Mouse (Mus musculus) heart, postnatal 14 days (tissue): ENCODE measurements at regions not wholly inside any gene's neighbourhood (a gene's known extent, or its start where the extent isn't known, plus 50 kb on each side); places are given as distances from the start of the nearest gene placed in this dataset.

Experiments
- DNase-seq, 2 experiments: peaks; one replicate each; pipeline ENCODE4 v3.0.0; 2021 to 2022
- intact Hi-C: fragments of 180-260 bp; cut with DNase I; formaldehyde crosslinking; loops from one replicate; pipeline ENCODE4 v1.15.1; 2025

- intact Hi-C loops: loop anchor here (5.0 kb wide), 1 partner anchor 102 kb away; no protein-coding TSS in a partner anchor
- DNase-seq: no peak
Observed at GRCm38 (mm10) chr12:109539046-109539445, 61.1 kb downstream of the Rtl1 start.

GRCm38 (mm10) chr12:109538641-109539040, 61.5 kb downstream of the Rtl1 start:
- intact Hi-C loops: loop anchor here (5.0 kb wide), 1 partner anchor 101 kb away; no protein-coding TSS in a partner anchor
- DNase-seq: no peak

DNA sequence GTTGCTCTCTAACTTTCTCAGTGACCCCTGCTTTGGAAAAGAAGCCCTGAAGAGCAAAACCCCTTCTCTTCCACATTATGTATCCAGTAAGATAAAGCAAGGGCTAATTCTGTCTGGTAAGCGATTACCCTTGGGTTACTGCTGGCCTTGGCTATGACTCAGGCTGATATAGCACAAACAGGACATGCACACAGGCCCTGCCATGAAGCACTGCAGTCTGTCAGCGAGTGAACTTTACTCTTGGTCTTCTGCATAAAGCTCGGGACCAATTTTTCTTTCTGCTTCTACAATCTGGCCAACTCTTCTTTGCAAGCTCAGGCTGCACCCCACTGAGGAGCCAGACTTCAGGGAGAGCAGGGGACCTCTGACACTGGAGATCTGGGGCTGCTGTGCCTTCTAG, 63.6 kb downstream of the Rtl1 start:
- intact Hi-C loops: loop anchor here (5.0 kb wide), 1 partner anchor 99 kb away; no protein-coding TSS in a partner anchor
- no peak for DNase-seq

GRCm38 (mm10) chr12:109532392-109532791, 67.7 kb downstream of the Rtl1 start:
- intact Hi-C loops: no loop called here
- no peak for DNase-seq

DNA sequence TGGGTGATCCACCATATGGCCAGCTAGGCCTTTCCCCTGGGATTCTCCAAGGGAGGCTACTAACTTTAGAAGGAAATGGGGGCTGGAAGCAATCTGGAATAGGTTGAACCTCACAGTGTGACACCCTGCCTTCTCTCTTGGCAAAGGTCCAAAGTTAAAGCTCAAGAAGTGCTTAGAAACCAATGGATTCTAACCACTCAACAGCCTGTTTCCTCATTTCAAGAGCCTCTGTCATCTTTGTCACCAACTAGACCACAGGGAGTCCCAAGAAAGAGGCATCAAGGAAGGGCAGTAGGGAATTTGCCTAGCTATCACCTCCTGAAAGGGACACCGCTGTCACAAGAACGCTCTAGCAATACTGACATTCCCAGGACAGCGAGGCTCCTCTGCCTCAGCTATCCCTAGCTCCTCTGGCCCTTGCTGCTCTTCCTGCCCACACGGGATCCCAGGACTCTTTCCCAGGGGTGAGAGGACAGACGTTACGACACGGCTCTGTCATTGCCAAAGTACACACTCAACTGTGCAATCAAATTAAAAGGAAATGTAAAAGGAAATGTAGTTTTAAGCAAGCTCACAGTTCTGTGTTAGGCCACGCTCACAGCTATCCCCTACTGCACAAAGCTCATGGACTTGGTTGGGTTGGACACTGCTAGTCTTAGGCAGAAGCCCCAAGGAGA, 68.6 kb downstream of the Rtl1 start:
- intact Hi-C loops: no loop called here
- no peak for DNase-seq

- intact Hi-C loops: no loop called here
- no peak for DNase-seq
Observed at GRCm38 (mm10) chr12:109530215-109531050, 69.7 kb downstream of the Rtl1 start.

DNA sequence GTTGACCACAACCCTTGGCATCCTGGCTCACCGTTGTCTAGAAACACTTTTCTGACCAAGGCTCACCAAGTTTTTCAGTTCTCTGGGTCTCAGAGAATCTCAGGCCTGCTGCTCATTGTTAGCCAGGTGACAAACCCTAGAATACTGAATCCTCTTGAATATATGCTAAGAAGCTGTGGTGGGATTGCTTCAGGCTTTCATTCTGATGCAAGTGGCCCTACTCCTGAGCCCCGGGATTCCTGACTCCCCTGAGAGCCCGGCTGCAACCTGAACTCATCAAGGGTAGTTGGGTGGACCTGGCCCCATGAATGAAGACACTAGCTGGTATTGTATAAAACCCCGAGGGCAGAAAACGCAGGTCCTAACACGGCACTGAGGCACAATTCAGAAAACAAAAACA, 70.6 kb downstream of the Rtl1 start:
- intact Hi-C loops: no loop called here
- DNase-seq: no peak

DNA sequence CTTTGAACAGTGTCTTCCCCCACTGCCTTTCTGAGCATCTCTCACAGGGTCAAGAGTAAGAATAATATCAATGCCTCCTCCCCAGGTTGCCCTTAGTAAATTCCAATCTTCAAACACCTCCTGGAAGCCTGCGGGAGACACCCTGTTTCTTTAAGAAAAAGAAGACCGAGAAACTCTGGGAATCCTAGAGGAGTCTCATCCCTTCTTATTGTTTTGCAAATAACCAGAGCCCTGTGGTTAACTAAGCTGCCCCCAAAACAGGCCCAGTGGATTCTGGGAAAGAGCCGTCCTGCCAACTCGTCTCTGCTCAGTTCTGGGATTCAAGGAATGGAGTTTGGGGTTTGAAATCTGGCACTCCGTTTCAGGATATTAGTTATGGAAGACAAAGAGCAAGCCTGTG, 71.2 kb downstream of the Rtl1 start:
- DNase-seq: no peak
- intact Hi-C loops: no loop called here

- intact Hi-C loops: no loop called here
- DNase-seq: peak in 1 of 2 experiments; percentile 40
Observed at GRCm38 (mm10) chr12:109528263-109528545, 71.9 kb downstream of the Rtl1 start.

DNA sequence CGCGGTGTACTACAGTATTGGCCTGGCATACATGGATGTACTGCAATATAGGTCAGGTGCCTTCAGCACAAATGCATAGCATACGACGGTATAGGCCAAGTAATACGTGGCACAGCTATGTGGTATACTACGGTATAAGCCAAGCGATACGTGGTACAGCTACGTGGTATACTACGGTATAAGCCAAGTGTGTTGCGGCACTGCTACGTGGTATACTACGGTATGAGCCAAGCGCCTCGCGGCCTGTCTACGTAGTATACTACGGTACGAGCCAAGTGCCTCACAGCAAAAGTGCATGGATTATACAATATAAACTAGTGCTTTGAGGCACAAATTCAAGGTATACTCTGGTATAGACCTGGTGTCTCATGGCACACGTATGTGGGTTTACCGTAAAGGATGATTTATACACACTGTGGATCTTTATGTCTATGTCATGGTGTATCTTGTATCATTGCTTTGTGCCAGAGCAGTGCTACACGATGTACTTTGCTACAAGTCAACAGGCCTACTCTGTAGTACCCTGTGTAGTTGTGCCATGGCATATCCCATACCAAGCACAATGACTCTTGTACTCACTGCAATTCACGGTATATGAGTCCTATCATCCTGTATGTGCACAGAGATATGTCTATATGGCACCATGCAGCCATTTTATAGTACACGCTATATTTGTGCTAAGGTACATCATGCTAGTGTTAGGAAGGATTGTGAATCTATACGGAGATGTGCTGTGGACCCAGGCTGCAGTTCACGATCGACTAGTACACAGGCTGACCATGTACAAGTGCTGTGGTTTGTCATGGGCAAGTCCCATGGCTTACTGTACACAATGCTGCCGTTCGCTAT, 72.5 kb downstream of the Rtl1 start:
- intact Hi-C loops: no loop called here
- no peak for DNase-seq

- intact Hi-C loops: no loop called here
- no peak for DNase-seq
Observed at GRCm38 (mm10) chr12:109525613-109526012, 73.0 kb downstream of the Dlk1 start.

DNA sequence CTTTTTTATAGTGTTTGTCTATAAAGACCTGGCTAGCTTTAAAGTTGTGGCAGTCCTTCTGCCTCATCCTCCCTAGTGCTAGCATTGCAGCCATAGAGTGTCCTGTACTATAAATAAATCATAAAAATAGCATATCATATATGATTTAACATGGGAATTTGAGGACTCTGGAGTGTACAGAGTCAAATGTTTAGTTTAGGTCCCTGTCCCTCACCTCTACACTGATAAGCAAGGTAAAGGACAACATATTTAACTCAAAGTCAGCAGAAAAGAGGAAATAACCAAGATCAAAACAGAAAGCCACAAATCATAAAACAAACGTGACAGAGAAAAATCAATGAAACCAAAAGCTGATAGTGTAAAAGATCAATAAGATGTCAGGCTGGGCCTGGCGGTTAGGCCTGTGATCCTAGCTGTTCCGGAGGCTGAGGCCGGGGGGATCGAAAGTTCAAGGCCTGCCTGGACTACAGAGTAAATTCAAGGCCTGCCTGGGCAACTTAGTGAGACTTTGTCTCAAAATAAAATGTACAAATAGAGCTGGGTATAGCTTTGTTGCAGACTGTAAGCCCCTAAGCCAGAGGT, 68.7 kb downstream of the Dlk1 start:
- intact Hi-C loops: no loop called here
- DNase-seq: no peak

GRCm38 (mm10) chr12:109520414-109520813, 67.8 kb downstream of the Dlk1 start:
- DNase-seq: no peak
- intact Hi-C loops: no loop called here

- DNase-seq: no peak
- intact Hi-C loops: no loop called here
Observed at GRCm38 (mm10) chr12:109519838-109520237, 67.2 kb downstream of the Dlk1 start.

- intact Hi-C loops: no loop called here
- no peak for DNase-seq
Observed at GRCm38 (mm10) chr12:109518413-109519021, 65.9 kb downstream of the Dlk1 start.

- DNase-seq: no peak
Observed at GRCm38 (mm10) chr12:109517764-109518163, 65.1 kb downstream of the Dlk1 start.

GRCm38 (mm10) chr12:109516961-109517360, 64.3 kb downstream of the Dlk1 start:
- DNase-seq: no peak
- intact Hi-C loops: no loop called here

More at GRCm38 (mm10) chr12:109517764-109518163, 65.1 kb downstream of the Dlk1 start:
- intact Hi-C loops: no loop called here

DNA sequence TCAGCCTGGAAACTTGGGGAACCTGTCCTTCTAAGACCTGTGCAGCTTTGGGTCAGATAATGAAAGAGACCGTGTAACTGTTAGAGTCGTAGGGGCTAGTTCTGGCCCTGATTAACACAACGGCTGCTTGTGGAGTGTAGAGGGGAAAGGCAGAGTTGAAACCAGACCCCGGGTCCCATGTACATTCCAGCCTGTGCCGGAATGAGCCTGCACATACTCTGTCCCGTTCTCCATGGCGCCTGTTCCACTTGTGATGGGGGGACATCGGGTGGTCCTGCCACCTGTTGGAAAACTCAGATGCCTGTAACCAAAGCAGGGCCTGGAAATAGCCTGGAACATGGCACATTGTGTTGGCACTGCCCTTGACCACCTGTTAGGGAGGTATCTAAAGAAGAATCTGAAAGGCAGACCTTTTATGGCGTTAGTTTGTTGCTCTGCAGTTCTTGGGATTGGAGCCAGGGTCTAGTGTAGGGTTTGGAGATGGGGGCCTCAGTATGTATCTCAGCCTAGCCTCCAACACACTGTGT, 61.7 kb downstream of the Dlk1 start:
- no peak for DNase-seq
- intact Hi-C loops: no loop called here
